Mouse (Mus musculus) embryonic stem cell, embryonic (primary cell): ENCODE measurements at regions not wholly inside any gene's neighbourhood (a gene's known extent, or its start where the extent isn't known, plus 50 kb on each side); places are given as distances from the start of the nearest gene placed in this dataset.

Experiments used
- CTCF ChIA-PET, 4 experiments: fragments of 300-600 bp in 2 of 4; fragments of 350-600 bp in 2 of 4; sonication (Branson Sonifier 250); formaldehyde crosslinking; loops; one replicate each; lab custom pipeline; 2022; ENCODE audit warnings: inconsistent platforms in 2 of 4; lab: Charles Lee
- POLR2A ChIA-PET, 4 experiments: fragments of 300-600 bp in 2 of 4; fragments of 350-600 bp in 2 of 4; sonication (Branson Sonifier 250); formaldehyde crosslinking; loops; one replicate each; lab custom pipeline; 2022; ENCODE audit warnings: antibody characterized with exemption in 4 of 4, inconsistent platforms in 1 of 4; lab: Charles Lee

- CTCF ChIA-PET = interaction anchor here in 1 of 4 experiments (0.6 kb wide), 1 partner anchor 732 kb away, joined by 11 read pairs; no protein-coding TSS in a partner anchor
- POLR2A ChIA-PET = interaction anchor here in 2 of 4 experiments (0.6 to 1.2 kb wide), 2 partner anchors 65 to 80 kb away, joined by 3 to 4 read pairs; no protein-coding TSS in a partner anchor
Observed at GRCm38 (mm10) chr13:40652916-40653315, 85.3 kb downstream of the Tfap2a start.

- POLR2A ChIA-PET = interaction anchor here in 2 of 4 experiments (0.6 to 1.7 kb wide), 4 partner anchors 28 to 97 kb away, joined by 3 to 4 read pairs (median 3); no protein-coding TSS in a partner anchor
Observed at GRCm38 (mm10) chr13:40651056-40651455, 87.1 kb downstream of the Tfap2a start.

GRCm38 (mm10) chr13:40650036-40650709 lies 88.0 kb downstream of the Tfap2a start:
- ChIA-PET POLR2A (interaction anchor here in 2 of 4 experiments (0.7 to 1.7 kb wide), 7 partner anchors 29 to 98 kb away, joined by 3 to 10 read pairs (median 3); no protein-coding TSS in a partner anchor), CTCF (interaction anchor here in 1 of 4 experiments (0.6 to 1.8 kb wide), 4 partner anchors 32 to 527 kb away, joined by 3 read pairs; no protein-coding TSS in a partner anchor)

More at GRCm38 (mm10) chr13:40651056-40651455, 87.1 kb downstream of the Tfap2a start:
- CTCF ChIA-PET = interaction anchor here in 2 of 4 experiments (0.5 to 1.8 kb wide), 2 partner anchors 33 to 1615 kb away, joined by 3 to 4 read pairs; no protein-coding TSS in a partner anchor

- ChIA-PET POLR2A (interaction anchor here in 3 of 4 experiments (0.5 to 1.8 kb wide), 16 partner anchors 9 to 476 kb away, joined by 3 to 10 read pairs (median 4); no protein-coding TSS in a partner anchor), CTCF (interaction anchor here in 3 of 4 experiments (0.6 to 1.8 kb wide), 6 partner anchors 31 to 526 kb away, joined by 3 to 9 read pairs (median 3); no protein-coding TSS in a partner anchor)
Observed at GRCm38 (mm10) chr13:40649096-40650035, 88.8 kb downstream of the Tfap2a start.

- CTCF ChIA-PET = no interaction called here
Observed at GRCm38 (mm10) chr13:40646131-40646530, 92.0 kb downstream of the Tfap2a start.

GRCm38 (mm10) chr13:40645646-40646045 lies 92.5 kb downstream of the Tfap2a start:
- CTCF ChIA-PET = no interaction called here

More at GRCm38 (mm10) chr13:40646131-40646530, 92.0 kb downstream of the Tfap2a start:
- POLR2A ChIA-PET = no interaction called here

GRCm38 (mm10) chr13:40642931-40643330 lies 95.2 kb downstream of the Tfap2a start:
- ChIA-PET CTCF (no interaction called here), POLR2A (no interaction called here)

More at GRCm38 (mm10) chr13:40645646-40646045, 92.5 kb downstream of the Tfap2a start:
- POLR2A ChIA-PET = interaction anchor here in 1 of 4 experiments (0.7 kb wide), 1 partner anchor 89 kb away, joined by 3 read pairs; no protein-coding TSS in a partner anchor

GRCm38 (mm10) chr13:40637269-40637668 lies 100.9 kb downstream of the Tfap2a start:
- ChIA-PET POLR2A (no interaction called here), CTCF (no interaction called here)

- CTCF ChIA-PET = interaction anchor here in 3 of 4 experiments (0.6 to 2.5 kb wide), 15 partner anchors 16 to 1177 kb away, joined by 3 to 8 read pairs (median 3); no protein-coding TSS in a partner anchor
- POLR2A ChIA-PET = interaction anchor here in 1 of 4 experiments (0.9 to 1.2 kb wide), 2 partner anchors 18 to 116 kb away, joined by 3 read pairs; no protein-coding TSS in a partner anchor
Observed at GRCm38 (mm10) chr13:40617881-40618280, 120.3 kb downstream of the Tfap2a start.

- POLR2A ChIA-PET = interaction anchor here in 1 of 4 experiments (0.9 kb wide), 1 partner anchor 109 kb away, joined by 3 read pairs; no protein-coding TSS in a partner anchor
Observed at GRCm38 (mm10) chr13:40608526-40608925, 129.7 kb downstream of the Tfap2a start.

GRCm38 (mm10) chr13:40606405-40607271 lies 131.5 kb downstream of the Tfap2a start:
- ChIA-PET CTCF (interaction anchor here (0.5 to 1.0 kb wide), 6 partner anchors 9 to 629 kb away, joined by 3 read pairs; no protein-coding TSS in a partner anchor), POLR2A (interaction anchor here in 3 of 4 experiments (0.6 to 1.6 kb wide), 6 partner anchors 10 to 1249 kb away, joined by 3 to 6 read pairs (median 4); no protein-coding TSS in a partner anchor)

More at GRCm38 (mm10) chr13:40608526-40608925, 129.7 kb downstream of the Tfap2a start:
- CTCF ChIA-PET = interaction anchor here in 1 of 4 experiments (1.0 kb wide), 1 partner anchor 961 kb away, joined by 5 read pairs; no protein-coding TSS in a partner anchor

- ChIA-PET CTCF (interaction anchor here (0.5 to 1.0 kb wide), 7 partner anchors 10 to 629 kb away, joined by 3 to 5 read pairs (median 3); no protein-coding TSS in a partner anchor), POLR2A (interaction anchor here in 2 of 4 experiments (0.6 to 1.1 kb wide), 3 partner anchors 9 to 1249 kb away, joined by 3 to 4 read pairs (median 3); no protein-coding TSS in a partner anchor)
Observed at GRCm38 (mm10) chr13:40605686-40606404, 132.3 kb downstream of the Tfap2a start.

- POLR2A ChIA-PET = interaction anchor here in 1 of 4 experiments (1.4 kb wide), 1 partner anchor 14 kb away, joined by 3 read pairs; no protein-coding TSS in a partner anchor
Observed at GRCm38 (mm10) chr13:40574981-40575745, 163.0 kb downstream of the Tfap2a start.

GRCm38 (mm10) chr13:40569461-40569860 lies 168.7 kb downstream of the Tfap2a start:
- POLR2A ChIA-PET = interaction anchor here in 2 of 4 experiments (0.6 to 0.7 kb wide), 3 partner anchors 16 to 962 kb away, joined by 3 to 7 read pairs (median 4); no protein-coding TSS in a partner anchor
- CTCF ChIA-PET = interaction anchor here in 1 of 4 experiments (0.7 kb wide), 1 partner anchor 42 kb away, joined by 5 read pairs; no protein-coding TSS in a partner anchor

More at GRCm38 (mm10) chr13:40574981-40575745, 163.0 kb downstream of the Tfap2a start:
- CTCF ChIA-PET = no interaction called here

GRCm38 (mm10) chr13:40567821-40568220 lies 170.4 kb downstream of the Tfap2a start:
- ChIA-PET POLR2A (no interaction called here), CTCF (no interaction called here)
